Mouse (Mus musculus) liver, postnatal 0 days (tissue): ENCODE measurements around the gene Gse1. TPM values are rescaled to one million over a fixed set of nuclear protein-coding genes. Genes with fewer than 3 reads are reported as not detected.

ENCODE experiments used
- ATAC-seq: fragments of 200-750 bp; cut with Nextera tagmentation; 2 replicates; pipeline ENCODE4 v1.8.0; 2017; ENCODE audit warnings: mild to moderate bottlenecking, moderate library complexity
- DNase-seq: peaks from one replicate; pipeline ENCODE4 v3.0.0-alpha.2; 2016
- H3K27ac ChIP-seq: fragments of 300-500 bp; sonication (generic); 2 replicates; pipeline ENCODE4 v1.5.1; 2014; ENCODE audit warnings: antibody characterized with exemption, moderate library complexity, mild to moderate bottlenecking, low read depth
- H3K27me3 ChIP-seq: fragments of 300-500 bp; sonication (generic); 2 replicates; pipeline ENCODE4 v1.6.1; 2014; ENCODE audit warnings: low read length, control low read depth, mixed read lengths; ENCODE audit not compliant: insufficient read depth
- H3K36me3 ChIP-seq: fragments of 300-500 bp; sonication (generic); replicated peaks from 2 replicates; pipeline ENCODE4 v1.6.1; 2014; ENCODE audit warnings: mild to moderate bottlenecking, control low read depth, low read length, moderate library complexity, mixed read lengths; ENCODE audit not compliant: insufficient read depth
- H3K4me1 ChIP-seq: fragments of 300-500 bp; sonication (generic); 2 replicates; pipeline ENCODE4 v1.6.1; 2014; ENCODE audit warnings: antibody characterized with exemption, mild to moderate bottlenecking, control low read depth; ENCODE audit not compliant: insufficient read depth
- H3K4me2 ChIP-seq: fragments of 300-500 bp; sonication (generic); 2 replicates; pipeline ENCODE4 v1.6.1; 2014; ENCODE audit warnings: low read depth, mild to moderate bottlenecking, low read length, moderate library complexity, mixed read lengths
- H3K4me3 ChIP-seq: fragments of 300-500 bp; sonication (generic); 2 replicates; pipeline ENCODE4 v1.5.1; 2014; ENCODE audit warnings: low read depth, low read length
- H3K9ac ChIP-seq: fragments of 300-500 bp; sonication (generic); replicated peaks from 2 replicates; pipeline ENCODE4 v1.6.1; 2014; ENCODE audit warnings: mild to moderate bottlenecking, moderate library complexity
- H3K9me3 ChIP-seq: fragments of 300-500 bp; sonication (generic); 2 replicates; pipeline ENCODE4 v1.6.1; 2016; ENCODE audit warnings: mild to moderate bottlenecking, control low read depth, low read length, mixed read lengths
- CTCF ChIP-seq: sonication (generic); IDR thresholded peaks from 2 replicates; pipeline ENCODE4 v1.5.1; 2016; ENCODE audit warnings: antibody characterized with exemption, low read depth
- EP300 ChIP-seq: IDR thresholded peaks from 2 replicates; pipeline ENCODE4 v1.6.1; 2016; ENCODE audit warnings: antibody characterized with exemption, low read depth, mild to moderate bottlenecking
- WGBS: fragments of 180-500 bp; shearing (Covaris S2); extraction: QIAGEN DNeasy Blood & Tissue Kit; methylation state at CpG from one replicate; pipeline ENCODE4 v1.1.7; 2014; ENCODE audit not compliant: insufficient replicate concordance; 5-methylcytosine and 5-hydroxymethylcytosine counted together
- polyA plus RNA-seq: library from polyadenylated mRNA; unstranded; fragments of >200 nt; fragmentation: Nextera tagmentation; extraction: Ambion mirVana; gene quantifications from 2 replicates; pipeline ENCODE4 v1.2.1, GENCODE M21; 2015

Gse1 gene
- polyA plus RNA-seq, 1 experiment from 2014 or later: 7.7 TPM

- 53% methylated on average over 5 of the region's 5 CpGs for WGBS
- Histone ChIP-seq H3K27ac (no peak overlapping the region), H3K36me3 (no peaks in the 10 kb centered on the region), H3K9me3 (peaks cover 4% of the 10 kb centered on the region; the same call in 1 of the 2 replicates), H3K9ac (no peak overlapping the region), H3K27me3 (no peaks in the 10 kb centered on the region), H3K4me1 (peaks cover 21% of the 10 kb centered on the region), H3K4me2 (0 out of 2 replicates have a peak overlapping the region, but pooled peaks have one; percentile 22), H3K4me3 (no peak overlapping the region)
- ATAC-seq (peak; percentile 30; the same call in 1 of the 2 replicates), DNase-seq (peak; percentile 45)
- TF ChIP-seq EP300 (no peak), CTCF (no peak)
These were observed 208.3 kb downstream of the Gse1 start for GRCm38 (mm10) chr8:120436491-120437030.

- Histone ChIP-seq H3K9ac (no peak overlapping the region), H3K4me1 (peaks cover 27% of the 10 kb centered on the region), H3K36me3 (no peaks in the 10 kb centered on the region), H3K9me3 (peaks cover 4% of the 10 kb centered on the region; the same call in 1 of the 2 replicates), H3K27ac (no peak overlapping the region), H3K4me2 (no peak overlapping the region), H3K27me3 (no peaks in the 10 kb centered on the region), H3K4me3 (no peak overlapping the region)
- TF ChIP-seq CTCF (no peak), EP300 (no peak)
- peak; percentile 47 for ATAC-seq
- no peak for DNase-seq
- WGBS: 59% methylated on average over 1 of the region's 1 CpGs
These were observed 209.0 kb downstream of the Gse1 start for GRCm38 (mm10) chr8:120437207-120437606.

- Histone ChIP-seq H3K36me3 (no peaks in the 10 kb centered on the region), H3K27me3 (no peaks in the 10 kb centered on the region), H3K9me3 (peaks cover 4% of the 10 kb centered on the region; the same call in 1 of the 2 replicates), H3K4me3 (no peak overlapping the region), H3K4me2 (no peak overlapping the region), H3K9ac (no peak overlapping the region), H3K27ac (no peak overlapping the region), H3K4me1 (peaks cover 32% of the 10 kb centered on the region)
- DNase-seq (no peak), ATAC-seq (peak; percentile 57)
- no peak for TF ChIP-seq EP300
- TF ChIP-seq CTCF: no peak
- 82% methylated on average over 21 of the region's 21 CpGs for WGBS
These were observed 209.6 kb downstream of the Gse1 start for GRCm38 (mm10) chr8:120437666-120438395.

GRCm38 (mm10) chr8:120439309-120439708 lies 211.1 kb downstream of the Gse1 start:
- 67% methylated on average over 19 of the region's 19 CpGs for WGBS
- DNase-seq (no peak), ATAC-seq (no peak)
- TF ChIP-seq EP300: no peak
- no peak for TF ChIP-seq CTCF
- Histone ChIP-seq H3K9ac (no peak overlapping the region), H3K36me3 (no peaks in the 10 kb centered on the region), H3K4me3 (no peak overlapping the region), H3K27ac (no peak overlapping the region), H3K4me2 (no peak overlapping the region), H3K9me3 (no peaks in the 10 kb centered on the region), H3K27me3 (no peaks in the 10 kb centered on the region), H3K4me1 (peaks cover 34% of the 10 kb centered on the region)

- ATAC-seq: no peak
These were observed 212.5 kb downstream of the Gse1 start for GRCm38 (mm10) chr8:120440739-120441138.

GRCm38 (mm10) chr8:120441637-120442036 lies 213.4 kb downstream of the Gse1 start:
- Histone ChIP-seq H3K9ac (no peak overlapping the region), H3K4me2 (peak overlapping the region; percentile 4; the same call in 1 of the 2 replicates), H3K27ac (no peak overlapping the region), H3K9me3 (no peaks in the 10 kb centered on the region), H3K4me1 (peaks cover 45% of the 10 kb centered on the region), H3K4me3 (no peak overlapping the region), H3K27me3 (no peaks in the 10 kb centered on the region), H3K36me3 (no peaks in the 10 kb centered on the region)
- peak; percentile 45 for DNase-seq
- peak; percentile 39 for ATAC-seq
- TF ChIP-seq EP300 (no peak), CTCF (no peak)
- 39% methylated on average over 6 of the region's 6 CpGs for WGBS

More at GRCm38 (mm10) chr8:120440739-120441138, 212.5 kb downstream of the Gse1 start:
- Histone ChIP-seq H3K9ac (no peak overlapping the region), H3K36me3 (no peaks in the 10 kb centered on the region), H3K9me3 (no peaks in the 10 kb centered on the region), H3K4me1 (peaks cover 47% of the 10 kb centered on the region), H3K4me3 (no peak overlapping the region), H3K27ac (no peak overlapping the region), H3K4me2 (no peak overlapping the region), H3K27me3 (no peaks in the 10 kb centered on the region)
- WGBS: 84% methylated on average over 12 of the region's 12 CpGs
- no peak for DNase-seq
- TF ChIP-seq CTCF: no peak
- no peak for TF ChIP-seq EP300
